Mouse (Mus musculus) midbrain, postnatal 0 days (tissue): Measurements from ENCODE around the gene Rccd1. TPM values are rescaled to one million over a fixed set of nuclear protein-coding genes. Genes with fewer than 3 reads are reported as not detected.

Experiments
- ATAC-seq: fragments of 200-750 bp; cut with Nextera tagmentation; 2 replicates; pipeline ENCODE4 v1.8.0; 2017; ENCODE audit warnings: moderate number of reproducible peaks, mild to moderate bottlenecking, moderate TSS enrichment, moderate library complexity; ENCODE audit not compliant: low FRiP score
- DNase-seq: peaks from one replicate; pipeline ENCODE4 v3.0.0-alpha.2; 2015; ENCODE audit warnings: low spot score
- H3K27ac ChIP-seq: fragments of 300-500 bp; sonication (generic); 2 replicates; pipeline ENCODE4 v1.5.1; 2014; ENCODE audit warnings: low read depth, mild to moderate bottlenecking, low read length, mixed read lengths
- H3K27me3 ChIP-seq: fragments of 300-500 bp; sonication (generic); 2 replicates; pipeline ENCODE4 v1.6.1; 2014; ENCODE audit warnings: low read length, control low read depth, mixed read lengths; ENCODE audit not compliant: insufficient read depth
- H3K36me3 ChIP-seq: fragments of 300-500 bp; sonication (generic); 2 replicates; pipeline ENCODE4 v1.6.1; 2014; ENCODE audit warnings: low read length, control low read depth, mixed read lengths; ENCODE audit not compliant: insufficient read depth
- H3K4me1 ChIP-seq: fragments of 300-500 bp; sonication (generic); 2 replicates; pipeline ENCODE4 v1.6.1; 2014; ENCODE audit warnings: mild to moderate bottlenecking, control low read depth, antibody characterized with exemption, low read length, mixed read lengths; ENCODE audit not compliant: insufficient read depth
- H3K4me2 ChIP-seq: fragments of 300-500 bp; sonication (generic); 2 replicates; pipeline ENCODE4 v1.6.1; 2014; ENCODE audit warnings: low read depth, mild to moderate bottlenecking, low read length, mixed read lengths; ENCODE audit not compliant: poor library complexity, severe bottlenecking
- H3K4me3 ChIP-seq: fragments of 300-500 bp; sonication (generic); 2 replicates; pipeline ENCODE4 v1.5.1; 2014; ENCODE audit warnings: low read depth, mild to moderate bottlenecking, low read length, moderate library complexity
- H3K9ac ChIP-seq: fragments of 300-500 bp; sonication (generic); replicated peaks from 2 replicates; pipeline ENCODE4 v1.6.1; 2014; ENCODE audit warnings: mild to moderate bottlenecking, low read length, moderate library complexity, mixed read lengths; ENCODE audit not compliant: poor library complexity, severe bottlenecking
- H3K9me3 ChIP-seq: fragments of 300-500 bp; sonication (generic); 2 replicates; pipeline ENCODE4 v1.6.1; 2016; ENCODE audit warnings: low read length, control low read depth
- CTCF ChIP-seq: IDR thresholded peaks from 2 replicates; pipeline ENCODE4 v1.5.1; 2016; ENCODE audit warnings: antibody characterized with exemption, mild to moderate bottlenecking
- WGBS: fragments of 180-500 bp; shearing (Covaris S2); extraction: QIAGEN DNeasy Blood & Tissue Kit; methylation state at CpG from one replicate; pipeline ENCODE4 v1.1.7; 2014; 5-methylcytosine and 5-hydroxymethylcytosine counted together
- polyA plus RNA-seq: library from polyadenylated mRNA; unstranded; fragments of >200 nt; fragmentation: Nextera tagmentation; extraction: Ambion mirVana; gene quantifications from 2 replicates; pipeline ENCODE4 v1.2.1, GENCODE M21; 2015
- total RNA-seq: library from RNA; depleted of rRNA; stranded (reverse); fragments of >200 nt; gene quantifications from 2 replicates; pipeline ENCODE4 v1.2.3, GENCODE M21; 2014; rRNA removed

Gene Rccd1
- 22.7 and 30.6 TPM in 2 replicates for total RNA-seq
- polyA plus RNA-seq: 7.4 and 7.9 TPM in 2 replicates

DNA sequence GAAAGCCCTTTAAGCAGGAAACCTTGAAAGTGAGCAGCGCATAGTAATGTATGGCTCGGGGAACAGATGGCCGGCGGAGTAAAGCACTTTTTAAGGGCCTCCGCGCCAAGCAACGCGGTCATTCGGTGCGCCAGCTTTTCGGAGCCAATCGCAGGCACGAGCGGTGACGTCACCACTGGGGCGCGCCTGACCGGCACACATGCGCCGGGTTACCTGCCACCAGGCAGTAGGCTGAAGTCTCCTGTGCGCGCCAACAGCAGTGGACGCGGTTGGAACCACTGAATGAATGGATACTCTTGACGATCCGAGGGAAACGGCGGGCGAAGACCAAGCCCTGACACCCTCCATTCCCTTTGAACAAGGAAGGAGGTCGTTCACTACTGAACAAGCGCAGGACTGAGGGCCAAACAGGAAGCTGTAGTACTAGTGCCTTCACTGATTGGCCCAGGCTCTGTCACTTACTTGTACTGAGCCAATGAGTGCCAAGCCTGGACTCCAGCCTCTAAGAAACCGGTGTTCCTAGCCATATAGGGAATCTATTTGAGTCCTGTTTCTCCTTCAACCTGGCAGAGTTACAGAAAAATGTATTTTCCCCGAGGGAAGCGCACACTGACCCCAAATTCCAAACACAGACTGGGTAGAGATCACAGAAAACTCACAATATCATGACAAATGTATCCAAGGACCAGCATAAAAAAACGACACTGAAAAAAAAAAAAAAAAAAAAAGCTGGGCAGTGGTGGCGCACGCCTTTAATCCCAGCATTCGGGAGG lies at the start of gene Rccd1:
TSS of gene Rccd1 (minus strand) at position 412 of the 773 bp plus-strand sequence.
- 2% methylated on average over 38 of the region's 38 CpGs for WGBS

GRCm38 (mm10) chr7:80373850-80374249 lies 49.6 kb upstream of the Rccd1 start:
- DNase-seq (no peak), ATAC-seq (no peak)
- no peak overlapping the region for H3K4me3 ChIP-seq
- no peaks in the 10 kb centered on the region for H3K27me3 ChIP-seq
- H3K4me1 ChIP-seq: peaks cover 8% of the 10 kb centered on the region; the same call in 1 of the 2 replicates
- 73% methylated on average over 12 of the region's 12 CpGs for WGBS
- H3K9ac ChIP-seq: no peak overlapping the region
- H3K36me3 ChIP-seq: no peaks in the 10 kb centered on the region
- TF ChIP-seq CTCF: no peak
- no peak overlapping the region for H3K4me2 ChIP-seq
- no peak overlapping the region for H3K27ac ChIP-seq
- H3K9me3 ChIP-seq: no peaks in the 10 kb centered on the region

More for the DNA sequence above, at the start of gene Rccd1:
- H3K27me3 ChIP-seq: no peaks in the 10 kb centered on the region
- peaks cover 7% of the 10 kb centered on the region for H3K4me1 ChIP-seq
- no peaks in the 10 kb centered on the region for H3K9me3 ChIP-seq
- peak; percentile 99 for DNase-seq
- H3K4me3 ChIP-seq: peak within 1 kb of the TSS; percentile 50
- peak within 1 kb of the TSS; percentile 93 for H3K27ac ChIP-seq
- peaks cover 46% of the 10 kb centered on the region for H3K36me3 ChIP-seq
- peak; percentile 99 for ATAC-seq
- no peak for TF ChIP-seq CTCF
- peak within 1 kb of the TSS; percentile 74 for H3K4me2 ChIP-seq
- peak within 1 kb of the TSS; percentile 62 for H3K9ac ChIP-seq

DNA sequence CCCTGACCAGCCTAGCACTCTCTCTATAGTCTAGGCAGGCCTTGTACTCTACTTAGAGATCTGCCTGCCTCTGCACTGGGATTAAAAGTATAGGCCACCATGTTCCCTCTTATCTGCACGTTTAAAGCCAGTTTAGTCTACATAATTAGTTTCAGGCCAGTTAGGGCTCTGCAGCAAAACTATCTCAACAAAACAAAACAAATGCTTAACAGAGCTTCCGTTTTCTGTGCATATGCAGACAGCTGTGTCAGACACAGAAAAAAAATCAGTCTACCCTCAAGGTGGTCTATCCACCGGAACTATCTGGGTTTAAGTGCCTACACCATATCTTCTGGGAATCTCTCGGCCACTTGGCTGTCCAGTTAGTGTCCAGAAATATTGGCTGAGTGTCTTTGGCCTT lies 49.1 kb upstream of the Rccd1 start:
- DNase-seq: no peak
- ATAC-seq: no peak
- no peak overlapping the region for H3K4me3 ChIP-seq

DNA sequence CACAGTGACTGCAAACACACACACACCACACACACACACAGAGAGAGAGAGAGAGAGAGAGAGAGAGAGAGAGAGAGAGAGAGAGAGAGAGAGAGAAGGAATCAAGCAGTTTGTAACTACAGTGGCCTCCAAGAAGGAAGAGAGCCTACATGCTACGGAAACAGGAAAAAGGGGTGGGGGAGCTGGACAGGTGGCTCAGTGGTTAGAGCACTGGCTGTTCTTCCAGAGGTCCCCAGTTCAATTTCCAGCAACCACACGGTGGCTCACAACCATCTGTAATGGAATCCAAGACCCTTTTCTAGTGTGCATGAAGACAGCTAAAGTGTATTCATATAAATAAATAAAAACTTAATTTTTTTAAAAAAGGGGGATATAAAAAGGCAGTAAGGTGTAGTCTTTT lies 48.4 kb upstream of the Rccd1 start:
- TF ChIP-seq CTCF: no peak
- Histone ChIP-seq H3K27ac (no peak overlapping the region), H3K4me3 (no peak overlapping the region), H3K36me3 (peaks cover 8% of the 10 kb centered on the region), H3K4me2 (no peak overlapping the region), H3K9ac (no peak overlapping the region), H3K27me3 (no peaks in the 10 kb centered on the region), H3K9me3 (no peaks in the 10 kb centered on the region), H3K4me1 (peaks cover 8% of the 10 kb centered on the region; the same call in 1 of the 2 replicates)
- WGBS: 66% methylated on average over 2 of the region's 2 CpGs
- no peak for ATAC-seq
- DNase-seq: no peak

More for the DNA sequence above, 49.1 kb upstream of the Rccd1 start:
- Histone ChIP-seq H3K36me3 (peaks cover 3% of the 10 kb centered on the region; the same call in 1 of the 2 replicates), H3K27ac (no peak overlapping the region), H3K9me3 (no peaks in the 10 kb centered on the region), H3K4me1 (peaks cover 8% of the 10 kb centered on the region; the same call in 1 of the 2 replicates), H3K9ac (no peak overlapping the region), H3K27me3 (no peaks in the 10 kb centered on the region), H3K4me2 (no peak overlapping the region)
- 83% methylated on average over 4 of the region's 4 CpGs for WGBS
- TF ChIP-seq CTCF: no peak

- H3K9ac ChIP-seq: no peak overlapping the region
- H3K27me3 ChIP-seq: no peaks in the 10 kb centered on the region
- no peak for TF ChIP-seq CTCF
- ATAC-seq (no peak), DNase-seq (no peak)
- peaks cover 13% of the 10 kb centered on the region for H3K36me3 ChIP-seq
- WGBS: 81% methylated on average over 3 of the region's 3 CpGs
- H3K9me3 ChIP-seq: no peaks in the 10 kb centered on the region
- H3K4me3 ChIP-seq: no peak overlapping the region
- no peak overlapping the region for H3K4me2 ChIP-seq
- H3K4me1 ChIP-seq: peaks cover 8% of the 10 kb centered on the region; the same call in 1 of the 2 replicates
- no peak overlapping the region for H3K27ac ChIP-seq
Measured at GRCm38 (mm10) chr7:80372166-80372565, 47.9 kb upstream of the Rccd1 start.
